Mouse (Mus musculus) ES-Bruce4 (cell line): ENCODE results near the gene Akap11.

Experiments used
- CTCF ChIP-seq: IDR thresholded peaks from one replicate; pipeline ENCODE4 v1.8.1; 2011; ENCODE audit warnings: low read depth, low read length
- EP300 ChIP-seq: IDR thresholded peaks from 2 replicates; pipeline ENCODE4 v1.6.1; 2011; ENCODE audit warnings: low read depth, low read length; ENCODE audit not compliant: insufficient read depth
- POLR2A ChIP-seq: IDR thresholded peaks from one replicate; pipeline ENCODE4 v1.8.1; 2011; ENCODE audit warnings: low read length; ENCODE audit not compliant: insufficient read depth

- TF ChIP-seq POLR2A (no peak), CTCF (no peak), EP300 (no peak)
Measured at GRCm38 (mm10) chr14:78532345-78532744, 4.3 kb downstream of the Akap11 start.
